Mouse (Mus musculus): Measurements from ENCODE around the gene Clpx. TPM values are rescaled to one million over a fixed set of nuclear protein-coding genes. Genes with fewer than 3 reads are reported as not detected.

Gene Clpx
- polyA plus RNA-seq, 1 experiment from 2014 or later = 40.6 TPM

GRCm38 (mm10) chr9:65356561-65356960, 62.5 kb downstream of the Clpx start:
- H3K9me3 ChIP-seq (replicated peaks) = no peaks in the 10 kb centered on the region
- no peak for ATAC-seq (ENCODE audit: low FRiP score)
- no peak overlapping the region for H3K4me2 ChIP-seq
- H3K27me3 ChIP-seq (replicated peaks) = no peaks in the 10 kb centered on the region
- peaks cover 70% of the 10 kb centered on the region for H3K36me3 ChIP-seq
- 93% methylated on average over 7 of the region's 7 CpGs for WGBS
- H3K4me1 ChIP-seq = no peaks in the 10 kb centered on the region; the same call in 1 of the 2 replicates
- H3K27ac ChIP-seq (replicated peaks) = no peak overlapping the region
- H3K4me3 ChIP-seq (replicated peaks) = no peak overlapping the region
- H3K9ac ChIP-seq (replicated peaks) = no peak overlapping the region

- Histone ChIP-seq H3K27me3 (replicated peaks) (no peaks in the 10 kb centered on the region), H3K9me3 (replicated peaks) (no peaks in the 10 kb centered on the region), H3K4me2 (no peak overlapping the region), H3K9ac (replicated peaks) (no peak overlapping the region), H3K27ac (replicated peaks) (no peak overlapping the region), H3K36me3 (peaks cover 75% of the 10 kb centered on the region), H3K4me3 (replicated peaks) (no peak overlapping the region), H3K4me1 (no peaks in the 10 kb centered on the region; the same call in 1 of the 2 replicates)
- no peak for ATAC-seq (ENCODE audit: low FRiP score)
- WGBS = 94% methylated on average over 2 of the region's 2 CpGs
These were observed 62.9 kb downstream of the Clpx start for GRCm38 (mm10) chr9:65356971-65357370.

GRCm38 (mm10) chr9:65358956-65359480, 65.0 kb downstream of the Clpx start:
- Histone ChIP-seq H3K27me3 (replicated peaks) (no peaks in the 10 kb centered on the region), H3K4me2 (no peak overlapping the region), H3K9me3 (replicated peaks) (no peaks in the 10 kb centered on the region), H3K4me1 (no peaks in the 10 kb centered on the region), H3K36me3 (peaks cover 84% of the 10 kb centered on the region), H3K27ac (replicated peaks) (no peak overlapping the region), H3K4me3 (replicated peaks) (no peak overlapping the region), H3K9ac (replicated peaks) (no peak overlapping the region)
- WGBS = 90% methylated on average over 1 of the region's 1 CpGs
- no peak for ATAC-seq (ENCODE audit: low FRiP score)

- no peak within 1 kb of the TSS for H3K27ac ChIP-seq (replicated peaks)
- H3K4me2 ChIP-seq = no peak within 1 kb of the TSS
- H3K4me3 ChIP-seq (replicated peaks) = no peak within 1 kb of the TSS
- H3K4me1 ChIP-seq = no peaks in the 10 kb centered on the region
- H3K27me3 ChIP-seq (replicated peaks) = no peaks in the 10 kb centered on the region
- H3K9me3 ChIP-seq (replicated peaks) = no peaks in the 10 kb centered on the region
- no peak for ATAC-seq (ENCODE audit: low FRiP score)
- no peak within 1 kb of the TSS for H3K9ac ChIP-seq (replicated peaks)
- H3K36me3 ChIP-seq = peaks cover 79% of the 10 kb centered on the region
- 92% methylated on average over 16 of the region's 16 CpGs for WGBS
These were observed 66.8 kb downstream of the Clpx start, which contains the start of gene Ubap1l for GRCm38 (mm10) chr9:65360641-65361448. Gene Ubap1l (plus strand): TSS chr9:65361041.

- no peak for ATAC-seq (ENCODE audit: low FRiP score)
- Histone ChIP-seq H3K4me2 (no peak overlapping the region), H3K9ac (replicated peaks) (no peak overlapping the region), H3K27me3 (replicated peaks) (no peaks in the 10 kb centered on the region), H3K4me3 (replicated peaks) (no peak overlapping the region), H3K27ac (replicated peaks) (no peak overlapping the region), H3K36me3 (peaks cover 57% of the 10 kb centered on the region), H3K4me1 (no peaks in the 10 kb centered on the region), H3K9me3 (replicated peaks) (no peaks in the 10 kb centered on the region)
- WGBS = 65% methylated on average over 9 of the region's 9 CpGs
These were observed 69.6 kb downstream of the Clpx start for GRCm38 (mm10) chr9:65363684-65364083.

- Histone ChIP-seq H3K36me3 (peaks cover 45% of the 10 kb centered on the region), H3K4me3 (replicated peaks) (no peak overlapping the region), H3K4me2 (no peak overlapping the region), H3K4me1 (no peaks in the 10 kb centered on the region), H3K9me3 (replicated peaks) (no peaks in the 10 kb centered on the region), H3K9ac (replicated peaks) (no peak overlapping the region), H3K27ac (replicated peaks) (no peak overlapping the region), H3K27me3 (replicated peaks) (no peaks in the 10 kb centered on the region)
- WGBS = 91% methylated on average over 7 of the region's 7 CpGs
- no peak for ATAC-seq (ENCODE audit: low FRiP score)
These were observed 71.7 kb downstream of the Clpx start for GRCm38 (mm10) chr9:65365721-65366120.

GRCm38 (mm10) chr9:65371756-65372155, 77.7 kb downstream of the Clpx start:
- Histone ChIP-seq H3K4me1 (no peaks in the 10 kb centered on the region), H3K4me2 (no peak overlapping the region), H3K9ac (replicated peaks) (no peak overlapping the region), H3K27me3 (replicated peaks) (no peaks in the 10 kb centered on the region), H3K9me3 (replicated peaks) (no peaks in the 10 kb centered on the region), H3K27ac (replicated peaks) (no peak overlapping the region), H3K4me3 (replicated peaks) (no peak overlapping the region), H3K36me3 (peaks cover 22% of the 10 kb centered on the region)
- WGBS = 83% methylated on average over 24 of the region's 24 CpGs
- ATAC-seq (ENCODE audit: low FRiP score) = no peak

- ATAC-seq (ENCODE audit: low FRiP score) = no peak
- WGBS = 73% methylated on average over 4 of the region's 4 CpGs
- peaks cover 25% of the 10 kb centered on the region for H3K36me3 ChIP-seq
- no peak overlapping the region for H3K9ac ChIP-seq (replicated peaks)
- no peak overlapping the region for H3K27ac ChIP-seq (replicated peaks)
- H3K4me1 ChIP-seq = no peaks in the 10 kb centered on the region
- no peaks in the 10 kb centered on the region for H3K27me3 ChIP-seq (replicated peaks)
- H3K4me3 ChIP-seq (replicated peaks) = no peak overlapping the region
- no peaks in the 10 kb centered on the region for H3K9me3 ChIP-seq (replicated peaks)
- H3K4me2 ChIP-seq = no peak overlapping the region
These were observed 78.4 kb downstream of the Clpx start for GRCm38 (mm10) chr9:65372449-65372848.

- no peak overlapping the region for H3K9ac ChIP-seq (replicated peaks)
- ATAC-seq (ENCODE audit: low FRiP score) = no peak
- WGBS = 90% methylated on average over 5 of the region's 5 CpGs
- no peaks in the 10 kb centered on the region for H3K4me1 ChIP-seq
- H3K9me3 ChIP-seq (replicated peaks) = no peaks in the 10 kb centered on the region
- no peaks in the 10 kb centered on the region for H3K27me3 ChIP-seq (replicated peaks)
- H3K36me3 ChIP-seq = peaks cover 20% of the 10 kb centered on the region
- no peak overlapping the region for H3K4me2 ChIP-seq
- no peak overlapping the region for H3K4me3 ChIP-seq (replicated peaks)
- no peak overlapping the region for H3K27ac ChIP-seq (replicated peaks)
These were observed 80.6 kb downstream of the Clpx start for GRCm38 (mm10) chr9:65374468-65375162.

- WGBS = 74% methylated on average over 9 of the region's 9 CpGs
- no peaks in the 10 kb centered on the region for H3K9me3 ChIP-seq (replicated peaks)
- no peaks in the 10 kb centered on the region for H3K4me1 ChIP-seq
- H3K9ac ChIP-seq (replicated peaks) = no peak overlapping the region
- no peak overlapping the region for H3K27ac ChIP-seq (replicated peaks)
- H3K4me3 ChIP-seq (replicated peaks) = no peak overlapping the region
- H3K36me3 ChIP-seq = peaks cover 20% of the 10 kb centered on the region
- H3K4me2 ChIP-seq = no peak overlapping the region
- H3K27me3 ChIP-seq (replicated peaks) = no peaks in the 10 kb centered on the region
- no peak for ATAC-seq (ENCODE audit: low FRiP score)
These were observed 81.3 kb downstream of the Clpx start for GRCm38 (mm10) chr9:65375163-65375934.
